Mouse (Mus musculus) ES-E14 (cell line): ENCODE results near the gene P3h4. TPM values are rescaled to one million over a fixed set of nuclear protein-coding genes. Genes with fewer than 3 reads are reported as not detected.

ENCODE experiments used
- DNase-seq: peaks from one replicate; pipeline ENCODE4 v3.0.0-alpha.2; 2013; ENCODE audit warnings: low read depth, low spot score
- H3K27ac ChIP-seq: 2 replicates; pipeline ENCODE4 v1.5.1; 2012; ENCODE audit warnings: low read depth, mild to moderate bottlenecking, low read length, moderate library complexity, mixed read lengths; ENCODE audit not compliant: poor library complexity, insufficient read depth, severe bottlenecking
- H3K36me3 ChIP-seq: 2 replicates; pipeline ENCODE4 v1.6.1; 2012; ENCODE audit warnings: mild to moderate bottlenecking, low read length, moderate library complexity, mixed read lengths; ENCODE audit not compliant: control insufficient read depth, poor library complexity, insufficient read depth, severe bottlenecking
- H3K4me1 ChIP-seq, 2 experiments: fragments of 150-350 bp in 1 of 2; sonication (generic) in 1 of 2; 2 replicates each; pipeline ENCODE4 v1.6.1; 2012; ENCODE audit warnings: low read length in 2 of 2, mild to moderate bottlenecking in 1 of 2, mixed read lengths in 1 of 2; ENCODE audit not compliant: control insufficient read depth in 2 of 2, insufficient read depth in 2 of 2, poor library complexity in 1 of 2
- H3K4me3 ChIP-seq, 2 experiments: fragments of 150-350 bp in 1 of 2; sonication (generic) in 1 of 2; 2 replicates each; pipeline ENCODE4 v1.5.1; 2012; ENCODE audit warnings: low read length in 2 of 2, low read depth in 1 of 2, mild to moderate bottlenecking in 1 of 2, mixed read lengths in 1 of 2; ENCODE audit not compliant: insufficient read depth in 1 of 2, poor library complexity in 1 of 2, severe bottlenecking in 1 of 2
- H3K9ac ChIP-seq: 2 replicates; pipeline ENCODE4 v1.6.1; 2012; ENCODE audit warnings: low read depth, mild to moderate bottlenecking, low read length, mixed read lengths; ENCODE audit not compliant: poor library complexity, insufficient read depth, severe bottlenecking
- H3K9me3 ChIP-seq: fragments of 150-350 bp; sonication (generic); 2 replicates; pipeline ENCODE4 v1.6.1; 2012; ENCODE audit warnings: low read depth, mild to moderate bottlenecking, low read length; ENCODE audit not compliant: control insufficient read depth, insufficient read depth
- CHD2 ChIP-seq: IDR thresholded peaks from 2 replicates; pipeline ENCODE4 v1.6.1; 2014; ENCODE audit warnings: mild to moderate bottlenecking, low read depth, low read length, inconsistent platforms
- HCFC1 ChIP-seq: IDR thresholded peaks from 2 replicates; pipeline ENCODE4 v1.6.1; 2012; ENCODE audit warnings: low read length, inconsistent platforms, borderline replicate concordance; ENCODE audit not compliant: insufficient read depth
- MAFK ChIP-seq: IDR thresholded peaks from 2 replicates; pipeline ENCODE4 v1.6.1; 2014; ENCODE audit warnings: mild to moderate bottlenecking, low read depth, low read length, inconsistent platforms; ENCODE audit not compliant: insufficient read depth
- ZC3H11A ChIP-seq: IDR thresholded peaks from 2 replicates; pipeline ENCODE4 v1.6.1; 2012; ENCODE audit warnings: low read depth, mild to moderate bottlenecking, inconsistent platforms, low read length, borderline replicate concordance
- ZNF384 ChIP-seq: IDR thresholded peaks from 2 replicates; pipeline ENCODE4 v1.6.1; 2012; ENCODE audit warnings: low read depth, low read length, inconsistent platforms
- in situ Hi-C, 2 experiments: fragments of 600-800 bp; cut with MboI; formaldehyde crosslinking; loops; one replicate each; pipeline ENCODE4 v1.15.1; 2025; ENCODE audit warnings: low sequenced_read_pairs in 2 of 2, inconsistent platforms in 1 of 2; ENCODE audit not compliant: unreplicated experiment in 2 of 2
- total RNA-seq: library from RNA; depleted of rRNA; stranded (reverse); fragments of 300-350 nt; gene quantifications from 2 replicates; pipeline ENCODE4 v1.2.3, GENCODE M21; 2012

Gene P3h4
- total RNA-seq, 1 experiment, result 39.0 TPM

- peak overlapping the region; percentile 62 for H3K27ac ChIP-seq
- peaks cover 6% of the 10 kb centered on the region for H3K36me3 ChIP-seq
- H3K9ac ChIP-seq, result peak overlapping the region; percentile 6; the same call in 1 of the 2 replicates
- H3K9me3 ChIP-seq, result no peaks in the 10 kb centered on the region
- H3K4me1 ChIP-seq, result peaks cover 25 to 67% of the 10 kb centered on the region in 2 experiments
- DNase-seq, result no peak
- in situ Hi-C loops, result no loop called here
- H3K4me3 ChIP-seq, result peak overlapping the region in 1 of 2 experiments; percentile 3; a peak in 2 of 4 replicates
- no peak for TF ChIP-seq ZC3H11A
- TF ChIP-seq HCFC1, result no peak
- TF ChIP-seq MAFK, result no peak
- TF ChIP-seq ZNF384, result no peak
- no peak for TF ChIP-seq CHD2
Measured at GRCm38 (mm10) chr11:100389931-100390445, 24.6 kb downstream of the P3h4 start.

- Histone ChIP-seq H3K27ac (peak overlapping the region; percentile 92), H3K4me3 (peak overlapping the region in 1 of 2 experiments; percentile 28; a peak in 2 of 4 replicates), H3K9ac (peak overlapping the region; percentile 51), H3K36me3 (peaks cover 14% of the 10 kb centered on the region), H3K4me1 (peaks cover 24 to 58% of the 10 kb centered on the region in 2 experiments), H3K9me3 (no peaks in the 10 kb centered on the region)
- TF ChIP-seq CHD2 (no peak), ZNF384 (no peak), HCFC1 (no peak), ZC3H11A (no peak), MAFK (no peak)
- no peak for DNase-seq
- in situ Hi-C loops, result no loop called here
Measured at GRCm38 (mm10) chr11:100388588-100388987, 26.0 kb downstream of the P3h4 start.

- TF ChIP-seq HCFC1 (no peak), MAFK (no peak), ZC3H11A (no peak), CHD2 (no peak), ZNF384 (no peak)
- no peaks in the 10 kb centered on the region for H3K9me3 ChIP-seq
- in situ Hi-C loops, result no loop called here
- peaks cover 22% of the 10 kb centered on the region for H3K36me3 ChIP-seq
- H3K27ac ChIP-seq, result peak overlapping the region; percentile 92
- DNase-seq, result no peak
- H3K4me1 ChIP-seq, result peaks cover 24 to 62% of the 10 kb centered on the region in 2 experiments
- peak overlapping the region; percentile 51; the same call in 1 of the 2 replicates for H3K9ac ChIP-seq
- peak overlapping the region; percentile 1 to 24; a peak in 2 of 4 replicates for H3K4me3 ChIP-seq
Measured at GRCm38 (mm10) chr11:100387589-100388375, 26.9 kb downstream of the P3h4 start.

- H3K36me3 ChIP-seq, result peaks cover 23% of the 10 kb centered on the region
- H3K4me3 ChIP-seq, result peak overlapping the region; percentile 4 to 5; a peak in 2 of 4 replicates
- H3K9ac ChIP-seq, result 0 out of 2 replicates have a peak overlapping the region, but pooled peaks have one; percentile 36
- peaks cover 22 to 61% of the 10 kb centered on the region in 2 experiments for H3K4me1 ChIP-seq
- in situ Hi-C loops, result no loop called here
- DNase-seq, result no peak
- no peaks in the 10 kb centered on the region for H3K9me3 ChIP-seq
- peak overlapping the region; percentile 92 for H3K27ac ChIP-seq
- no peak for TF ChIP-seq CHD2
- TF ChIP-seq HCFC1, result no peak
- no peak for TF ChIP-seq ZNF384
- TF ChIP-seq ZC3H11A, result no peak
- TF ChIP-seq MAFK, result no peak
Measured at GRCm38 (mm10) chr11:100387111-100387510, 27.5 kb downstream of the P3h4 start.
